Mouse (Mus musculus): ENCODE data around the gene Prss34. TPM values are rescaled to one million over a fixed set of nuclear protein-coding genes. Genes with fewer than 3 reads are reported as not detected.

Gene Prss34
- total RNA-seq (2014; fragmentation: Nextera tagmentation) (not detected in 2 replicates), total RNA-seq (2017) (0.72 TPM in 1 of 2 replicates, not detected in the other)

DNA sequence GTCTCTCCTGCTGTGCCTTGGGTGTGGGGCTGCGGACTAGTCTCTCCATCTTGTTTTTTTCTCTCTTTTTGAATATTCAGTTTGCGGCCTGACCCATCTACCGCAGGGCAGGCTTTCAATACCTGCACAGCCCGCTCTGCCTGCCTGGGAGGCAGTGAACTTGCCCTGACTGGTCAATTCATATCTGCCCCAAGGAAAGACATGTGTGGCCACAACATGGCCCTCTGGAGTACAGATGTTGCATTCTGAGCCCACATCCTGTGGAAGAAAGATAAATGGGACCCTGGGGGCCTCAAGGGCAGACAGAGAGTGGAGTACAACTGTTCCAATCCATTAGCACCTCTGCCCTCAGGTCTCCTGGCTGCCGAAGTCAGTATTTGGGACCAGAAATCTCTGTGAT lies at the start of gene Prss34:
Prss34 (plus strand) TSS at position 301 of the 400 bp plus-strand sequence.
- no peak for ATAC-seq (replicated peaks; ENCODE audit: low FRiP score, low TSS enrichment, poor library complexity, severe bottlenecking)

DNA sequence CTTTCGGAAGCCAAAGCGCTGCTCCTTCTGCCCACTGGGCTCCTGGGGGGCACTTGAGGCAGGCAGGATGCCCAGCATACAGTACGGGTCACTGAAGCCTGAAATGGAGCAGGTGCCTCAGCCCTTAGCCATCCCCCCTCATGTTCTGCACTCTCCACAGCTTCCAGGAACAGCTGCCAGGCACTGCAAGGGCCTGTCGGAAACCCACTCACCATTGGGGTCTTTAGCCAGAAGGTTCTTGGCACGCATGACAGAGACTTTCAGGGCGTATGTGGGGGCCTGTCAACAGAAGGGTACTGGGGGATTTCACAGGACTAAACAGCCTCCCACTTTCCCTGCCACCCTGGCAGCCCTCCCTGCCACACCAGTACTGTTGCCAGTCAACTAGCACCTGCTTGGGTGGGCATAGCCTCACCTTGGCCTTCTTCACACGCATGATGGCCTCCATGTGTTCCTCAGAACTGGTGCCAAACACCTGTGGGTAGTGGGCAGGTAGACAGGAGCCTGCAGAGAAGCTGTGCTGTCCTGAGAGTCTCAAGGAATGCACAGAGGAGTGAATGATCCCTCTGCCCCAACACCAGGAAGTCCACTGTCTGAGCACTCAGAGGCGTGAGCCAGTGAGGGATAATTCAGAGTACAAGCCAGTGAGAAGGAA lies 47.9 kb upstream of the Prss34 start:
- no peak for ATAC-seq (replicated peaks; ENCODE audit: low FRiP score, low TSS enrichment, poor library complexity, severe bottlenecking)

DNA sequence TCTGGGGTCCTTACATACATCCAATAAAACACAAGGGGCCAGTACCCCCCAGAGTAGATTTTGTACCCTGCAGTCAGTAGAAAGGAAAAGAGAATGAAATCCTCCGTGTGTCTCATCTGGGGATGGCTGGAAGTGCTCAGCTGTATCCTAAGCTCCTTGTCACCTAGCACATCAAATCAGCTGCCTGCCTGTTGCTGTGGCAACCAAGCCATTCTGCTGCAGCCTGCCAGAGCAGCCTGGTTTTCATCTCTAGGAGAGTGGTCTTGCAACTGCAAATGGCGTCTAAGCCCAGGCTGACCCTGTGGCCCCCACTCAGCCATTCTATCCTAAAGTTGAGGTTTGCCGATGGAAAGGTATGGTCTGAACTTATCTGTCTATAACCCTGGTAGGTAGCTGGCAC lies 45.6 kb upstream of the Prss34 start:
- no peak for ATAC-seq (replicated peaks; ENCODE audit: low FRiP score, low TSS enrichment, poor library complexity, severe bottlenecking)

DNA sequence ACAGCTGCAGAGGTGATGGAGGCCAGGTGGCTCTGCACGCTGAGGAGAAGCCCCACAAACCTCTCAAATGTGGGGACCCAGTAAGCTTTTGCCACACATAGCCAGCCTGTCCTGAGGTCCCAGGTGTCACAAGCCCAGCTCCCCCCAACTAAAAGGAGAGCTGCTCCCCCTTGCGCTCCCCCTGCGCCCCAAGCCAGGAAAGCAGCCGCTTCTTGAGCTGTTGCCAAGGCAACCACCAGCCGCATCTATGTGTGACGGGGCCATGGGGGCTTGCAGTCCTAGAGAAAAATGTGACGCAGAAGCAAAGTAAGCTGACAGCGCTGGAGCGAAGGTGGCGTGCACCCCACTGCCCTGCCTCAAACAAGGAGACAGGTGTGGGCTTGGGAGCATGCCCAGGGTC lies 44.4 kb upstream of the Prss34 start:
- no peak for ATAC-seq (replicated peaks; ENCODE audit: low FRiP score, low TSS enrichment, poor library complexity, severe bottlenecking)

DNA sequence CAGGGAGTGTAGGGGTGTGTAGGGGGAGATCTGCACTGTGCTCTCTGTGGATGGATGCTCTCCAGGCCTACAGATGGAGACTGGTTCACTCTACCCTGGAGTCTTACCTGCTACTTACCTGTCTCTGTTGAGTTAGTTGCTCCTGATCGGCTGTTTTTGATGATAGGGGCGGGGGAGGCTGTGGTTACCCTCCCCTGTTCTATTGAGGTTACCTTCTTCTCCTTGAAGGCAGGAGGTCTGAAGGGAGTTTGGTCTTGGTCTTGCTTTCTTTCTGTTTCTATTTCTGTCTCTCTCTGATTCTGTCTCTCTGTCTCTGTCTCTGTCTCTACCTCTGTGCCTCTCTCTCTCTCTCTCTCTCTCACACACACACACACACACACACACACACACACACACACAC lies 43.1 kb upstream of the Prss34 start:
- no peak for ATAC-seq (replicated peaks; ENCODE audit: low FRiP score, low TSS enrichment, poor library complexity, severe bottlenecking)

DNA sequence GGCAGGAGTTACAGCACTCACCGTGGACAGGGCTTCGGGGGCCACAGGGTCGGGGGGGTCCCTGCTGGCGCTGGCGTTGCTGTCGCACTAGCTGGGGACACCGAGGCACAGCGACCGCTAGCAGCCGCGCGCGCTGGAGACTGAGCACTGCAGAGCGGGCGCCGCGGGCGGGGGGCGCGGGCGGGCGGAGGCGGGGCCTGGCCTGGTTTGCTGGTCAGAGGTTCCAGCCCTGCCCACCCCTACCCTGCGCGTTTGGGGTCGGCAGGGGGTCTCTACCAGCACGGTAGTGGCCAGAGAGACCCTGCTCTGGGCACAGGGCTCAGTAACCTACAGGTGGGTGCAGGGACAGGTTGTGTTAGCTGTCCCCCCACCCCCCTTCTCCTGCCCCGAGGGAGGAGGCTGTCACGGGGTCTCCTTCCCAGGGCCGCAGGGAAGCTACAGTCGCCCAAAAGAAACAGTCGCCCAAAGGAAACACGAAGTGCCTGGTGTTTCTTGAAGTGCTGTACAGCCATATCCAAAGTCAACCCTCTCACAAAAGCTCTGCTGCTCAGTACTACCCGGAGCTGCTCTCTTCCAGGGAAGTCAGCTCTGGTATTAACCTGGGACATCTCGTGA lies 41.9 kb upstream of the Prss34 start, which contains the start of gene Baiap3:
Baiap3 (minus strand) TSS at position 225 of the 615 bp plus-strand sequence.
- no peak for ATAC-seq (replicated peaks; ENCODE audit: low FRiP score, low TSS enrichment, poor library complexity, severe bottlenecking)

DNA sequence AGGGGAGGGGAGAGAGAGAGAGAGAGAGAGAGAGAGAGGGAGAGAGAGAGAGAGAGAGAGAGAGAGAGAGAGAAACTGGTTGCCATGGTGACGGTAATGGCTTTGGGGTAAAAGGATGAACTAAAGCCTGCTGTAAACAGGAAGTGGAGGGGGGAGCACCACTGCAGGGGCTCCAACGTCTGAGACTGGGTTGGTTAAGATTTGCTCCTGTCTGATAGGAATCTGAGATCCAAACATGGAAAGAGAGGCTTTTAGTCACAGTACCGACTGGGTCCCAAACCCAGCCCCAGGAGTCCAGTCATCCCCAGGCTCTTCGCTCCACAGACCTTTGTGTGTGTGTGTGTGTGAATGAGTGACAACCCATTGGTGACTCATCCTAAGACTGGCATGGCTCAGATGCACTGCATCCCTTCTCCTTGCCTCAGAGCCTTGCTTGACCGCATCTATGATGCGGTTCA lies 40.4 kb upstream of the Prss34 start:
- no peak for ATAC-seq (replicated peaks; ENCODE audit: low FRiP score, low TSS enrichment, poor library complexity, severe bottlenecking)

DNA sequence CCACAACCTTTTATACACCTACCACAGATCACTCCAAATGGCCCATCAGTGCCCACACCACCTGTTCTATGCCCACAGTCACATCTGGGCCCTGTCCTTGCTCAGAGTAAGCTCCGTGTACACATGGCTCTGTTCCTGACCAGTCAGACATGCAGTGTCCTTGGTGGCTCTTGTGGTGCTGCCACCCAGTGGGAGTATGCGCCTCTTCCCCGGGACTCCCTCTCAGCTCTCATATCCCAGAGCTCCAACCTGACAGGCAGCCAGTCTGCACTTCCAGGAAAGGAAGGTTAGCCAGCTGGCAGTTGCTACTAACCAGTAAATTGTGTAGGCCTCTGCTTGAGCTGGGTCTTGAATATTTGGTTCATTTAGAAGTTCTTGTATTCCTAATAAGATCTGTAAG lies 33.7 kb upstream of the Prss34 start:
- no peak for ATAC-seq (replicated peaks; ENCODE audit: low FRiP score, low TSS enrichment, poor library complexity, severe bottlenecking)

DNA sequence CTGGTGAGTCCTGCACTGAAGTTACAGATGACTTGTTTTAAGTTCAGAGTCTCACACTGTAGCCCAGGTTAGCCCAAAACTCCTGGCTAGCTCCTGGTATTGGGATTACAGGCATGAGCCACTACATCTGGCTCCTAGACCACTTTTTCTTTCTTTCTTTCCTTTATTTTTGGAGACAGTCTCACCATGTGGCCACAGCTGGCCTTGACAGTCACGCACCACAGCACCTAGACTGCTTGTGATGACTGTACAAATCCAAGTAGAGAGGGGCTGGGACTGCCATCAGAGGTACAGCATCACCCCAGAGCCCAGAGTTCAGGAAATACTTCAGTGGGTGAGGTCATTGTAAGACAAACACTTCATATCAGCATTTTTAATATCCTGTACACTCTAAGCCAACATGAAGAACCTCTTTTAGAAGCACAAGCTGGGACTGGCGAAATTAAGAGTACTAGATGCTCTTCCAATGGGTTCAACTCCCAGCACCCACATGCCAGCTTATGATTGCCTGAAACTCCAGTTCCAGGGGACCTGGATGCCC lies 27.3 kb upstream of the Prss34 start:
- no peak for ATAC-seq (replicated peaks; ENCODE audit: low FRiP score, low TSS enrichment, poor library complexity, severe bottlenecking)

DNA sequence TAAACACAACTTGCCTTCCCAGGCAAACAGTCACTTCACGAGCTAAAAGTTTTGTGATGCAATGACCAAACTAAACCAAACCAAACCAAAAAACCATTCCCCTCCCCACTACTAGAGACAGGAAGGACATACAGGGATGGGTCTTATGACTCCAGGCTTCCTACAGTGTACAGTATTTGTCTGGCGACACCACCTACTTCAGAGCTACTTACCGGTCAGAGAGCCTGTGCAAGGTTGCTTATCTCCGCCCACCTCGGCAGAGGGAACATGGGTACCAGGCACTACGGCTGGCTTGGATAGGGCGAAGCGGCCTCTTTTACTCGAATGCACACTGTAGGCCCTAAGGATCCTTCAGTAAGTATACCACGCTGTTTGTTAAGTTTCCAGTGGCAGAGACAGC lies 25.9 kb upstream of the Prss34 start:
- 0 out of 2 replicates have a peak, but pooled peaks have one; percentile 27 for ATAC-seq (replicated peaks; ENCODE audit: low FRiP score, low TSS enrichment, poor library complexity, severe bottlenecking)

DNA sequence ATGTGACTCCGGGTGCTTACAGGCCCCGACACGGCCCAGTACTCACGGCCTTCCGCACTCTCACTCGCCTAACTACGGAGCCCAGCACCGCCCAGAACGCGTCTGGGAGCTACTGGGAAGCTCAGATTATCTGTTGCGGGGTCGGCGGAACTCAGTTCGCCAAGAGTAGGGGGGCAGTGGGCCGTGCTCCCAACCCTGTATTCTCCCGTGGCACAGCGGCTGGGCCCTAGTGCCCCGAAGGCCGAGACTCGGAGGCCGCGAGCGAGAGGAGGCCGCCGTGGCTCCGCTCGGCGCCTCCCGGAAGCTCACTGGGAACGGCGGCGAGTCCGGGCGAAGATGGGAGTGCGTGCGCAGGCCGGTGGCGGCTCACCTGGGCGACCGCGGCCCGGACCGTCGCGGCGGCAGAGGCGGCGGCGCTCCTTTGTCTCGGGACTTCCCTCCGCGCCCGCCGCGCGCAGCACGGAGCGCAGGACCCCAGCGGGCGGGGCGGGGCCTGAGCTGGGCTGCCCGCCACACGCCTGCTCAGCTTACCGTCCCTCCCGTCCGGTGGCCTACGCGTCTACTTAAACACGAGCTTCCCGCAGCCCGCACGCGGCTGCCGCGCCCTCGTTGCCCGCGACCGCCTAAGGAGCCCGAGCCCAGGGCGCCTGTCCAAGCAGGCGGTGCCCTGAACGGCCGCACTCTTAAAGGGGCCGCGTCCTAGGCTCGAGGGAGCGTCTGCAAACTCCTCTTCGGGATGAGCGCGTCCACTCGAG lies 25.1 kb upstream of the Prss34 start:
- peak; percentile 56 for ATAC-seq (replicated peaks; ENCODE audit: low FRiP score, low TSS enrichment, poor library complexity, severe bottlenecking)

DNA sequence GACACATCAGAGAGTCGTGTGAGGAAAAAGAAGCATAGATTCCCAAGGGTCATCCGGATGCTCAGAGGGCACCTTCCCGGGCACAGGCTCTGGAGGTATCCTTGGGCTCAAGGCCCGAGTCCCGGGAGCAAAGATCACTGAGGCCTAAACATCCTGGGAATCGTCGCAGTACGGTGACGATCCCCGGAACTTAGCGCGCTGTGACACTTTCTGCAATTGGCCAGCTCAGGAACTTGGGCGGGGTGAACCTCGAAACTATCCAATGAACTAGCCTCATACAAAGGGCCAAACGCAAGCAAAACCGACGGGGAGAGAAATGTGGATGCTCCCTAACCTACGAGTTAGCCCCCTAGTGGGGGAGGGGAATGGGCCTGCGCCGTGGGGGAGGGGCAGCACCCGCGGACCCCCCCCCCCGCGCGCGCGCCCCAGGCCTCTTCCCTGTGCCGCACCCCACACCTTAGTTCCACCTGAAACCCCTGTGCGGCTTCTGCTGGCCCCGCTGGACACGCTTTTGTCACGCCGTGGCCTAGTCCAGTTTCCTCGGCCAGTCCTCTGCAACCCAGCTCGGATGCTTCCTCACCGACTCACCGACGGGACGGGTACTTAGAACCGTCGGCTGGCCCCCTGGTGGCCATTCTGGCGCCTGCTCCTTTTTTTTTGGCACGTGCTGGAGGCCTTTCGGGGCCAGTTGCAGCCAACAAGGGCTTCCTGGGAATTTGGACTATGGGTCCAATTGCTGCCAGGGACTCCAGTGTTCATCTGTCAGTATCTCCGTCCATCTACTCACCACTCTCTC lies 24.3 kb upstream of the Prss34 start:
- ATAC-seq (replicated peaks; ENCODE audit: low FRiP score, low TSS enrichment, poor library complexity, severe bottlenecking), result peak; percentile 66

DNA sequence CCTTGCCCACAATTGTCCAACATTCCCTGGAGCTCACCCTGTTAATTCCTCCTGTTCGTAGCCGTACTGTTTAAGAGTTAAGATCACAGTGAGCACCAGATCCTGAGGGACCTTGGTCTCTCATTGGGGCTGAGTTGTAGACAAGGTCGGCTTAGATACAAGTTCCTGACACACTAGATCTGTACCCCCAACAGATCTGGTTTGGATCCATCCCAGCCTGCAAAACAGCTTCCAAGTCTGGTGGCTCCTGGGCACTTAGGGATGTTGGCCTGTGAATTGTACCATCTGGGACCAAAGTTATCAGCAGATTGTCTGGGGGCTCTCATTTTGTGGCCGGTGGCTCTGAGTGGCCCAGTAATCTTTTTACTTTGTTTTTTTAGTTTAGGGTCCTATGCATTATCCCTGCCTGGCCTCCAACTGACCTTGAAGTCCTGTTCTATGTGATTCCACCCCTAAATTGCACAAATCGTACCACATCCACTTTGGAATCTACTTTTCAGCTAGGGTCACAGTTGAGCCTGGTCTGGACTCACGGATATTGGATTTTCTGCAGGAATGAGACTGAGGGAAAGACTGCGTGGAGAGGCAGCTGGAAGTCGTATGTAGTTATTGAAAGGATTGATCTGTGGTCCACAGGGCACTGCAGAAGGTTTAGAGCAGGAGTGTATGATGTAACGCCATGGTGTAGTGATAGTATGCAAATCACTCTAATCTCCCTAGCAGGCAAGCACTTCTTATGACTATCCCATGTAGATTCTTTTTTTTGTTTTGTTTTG lies 23.4 kb upstream of the Prss34 start, which contains the start of gene Ube2i:
Ube2i (minus strand) TSS at position 52 of the 776 bp plus-strand sequence.
- ATAC-seq (replicated peaks; ENCODE audit: low FRiP score, low TSS enrichment, poor library complexity, severe bottlenecking), result no peak

DNA sequence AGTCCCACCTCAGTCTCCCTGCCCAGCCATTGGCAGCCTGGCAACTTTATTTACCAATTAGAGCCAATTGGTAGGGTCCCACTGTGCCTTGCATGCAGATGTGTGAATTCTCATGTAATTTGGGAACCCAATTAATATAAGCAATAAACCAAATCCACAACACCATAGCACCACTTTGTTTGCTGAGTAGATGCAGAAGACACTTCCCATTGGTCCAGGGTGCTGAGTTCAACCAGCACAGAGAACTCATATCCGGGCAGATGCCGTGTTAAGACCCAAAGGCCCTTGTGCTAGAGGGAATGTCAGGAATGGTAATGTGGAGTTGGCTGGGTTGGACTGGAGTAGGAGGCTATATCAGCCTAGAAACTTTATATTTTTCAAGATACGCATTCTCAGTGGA lies 22.4 kb upstream of the Prss34 start:
- ATAC-seq (replicated peaks; ENCODE audit: low FRiP score, low TSS enrichment, poor library complexity, severe bottlenecking), result no peak

DNA sequence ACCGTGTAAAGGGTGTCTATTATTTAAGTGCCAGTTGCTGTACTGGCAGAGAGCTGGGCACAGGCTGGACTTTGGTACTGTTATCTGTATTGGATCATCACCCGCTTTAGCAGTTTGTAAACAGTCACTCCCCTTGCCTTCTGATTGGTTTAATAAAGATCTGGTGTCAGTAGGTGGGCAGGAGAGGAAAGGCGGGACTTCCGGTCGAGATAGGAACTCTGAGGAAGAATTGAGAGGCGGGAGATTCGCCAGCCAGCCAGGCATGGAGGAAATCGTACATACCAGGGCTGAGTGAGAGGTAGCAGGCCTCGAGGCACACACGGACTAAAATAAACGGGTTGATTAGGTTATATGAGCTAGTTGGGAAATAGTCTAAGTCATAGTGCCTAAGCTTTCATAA lies 16.1 kb upstream of the Prss34 start:
- ATAC-seq (replicated peaks; ENCODE audit: low FRiP score, low TSS enrichment, poor library complexity, severe bottlenecking), result peak; percentile 93

DNA sequence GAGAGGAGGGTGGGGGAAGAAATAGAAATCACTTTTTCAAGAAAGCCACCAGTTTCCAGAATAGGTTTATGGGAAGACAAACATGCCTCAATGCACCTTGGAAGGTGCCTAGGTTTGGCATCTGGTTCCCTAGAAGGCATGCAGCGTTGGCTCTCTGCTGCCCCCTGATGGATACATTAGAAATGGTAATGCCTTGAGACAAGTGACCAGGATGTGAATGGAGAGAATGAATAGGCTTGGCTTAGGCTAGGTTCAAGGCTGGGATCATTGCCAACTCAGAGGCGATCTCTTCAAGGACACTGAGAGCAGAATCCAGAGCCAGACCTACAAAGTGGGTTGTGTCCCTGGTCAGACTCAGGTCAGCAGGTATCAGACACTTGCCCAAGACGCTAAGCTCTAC lies 13.2 kb upstream of the Prss34 start:
- ATAC-seq (replicated peaks; ENCODE audit: low FRiP score, low TSS enrichment, poor library complexity, severe bottlenecking), result peak; percentile 67

DNA sequence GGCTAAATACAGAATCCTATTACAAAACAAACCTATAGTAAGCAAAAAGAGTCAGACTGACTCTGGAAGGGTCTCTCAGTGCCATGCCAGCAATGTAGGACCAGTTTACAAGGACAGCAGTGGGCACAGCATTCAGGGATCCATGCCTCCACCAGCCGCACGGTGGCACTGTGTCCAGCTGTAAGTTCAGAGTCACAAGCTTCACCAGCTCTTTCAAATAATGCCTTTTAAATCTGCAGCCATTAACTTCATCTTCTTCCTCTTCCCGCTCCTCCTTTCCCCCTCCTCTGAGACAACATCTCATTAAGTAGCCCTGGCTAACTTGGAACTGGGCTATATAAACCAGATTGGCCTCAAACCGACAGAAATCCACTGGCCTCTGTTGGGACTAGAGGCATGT lies 9.4 kb upstream of the Prss34 start:
- peak; percentile 77; the same call in 1 of the 2 replicates for ATAC-seq (replicated peaks; ENCODE audit: low FRiP score, low TSS enrichment, poor library complexity, severe bottlenecking)

DNA sequence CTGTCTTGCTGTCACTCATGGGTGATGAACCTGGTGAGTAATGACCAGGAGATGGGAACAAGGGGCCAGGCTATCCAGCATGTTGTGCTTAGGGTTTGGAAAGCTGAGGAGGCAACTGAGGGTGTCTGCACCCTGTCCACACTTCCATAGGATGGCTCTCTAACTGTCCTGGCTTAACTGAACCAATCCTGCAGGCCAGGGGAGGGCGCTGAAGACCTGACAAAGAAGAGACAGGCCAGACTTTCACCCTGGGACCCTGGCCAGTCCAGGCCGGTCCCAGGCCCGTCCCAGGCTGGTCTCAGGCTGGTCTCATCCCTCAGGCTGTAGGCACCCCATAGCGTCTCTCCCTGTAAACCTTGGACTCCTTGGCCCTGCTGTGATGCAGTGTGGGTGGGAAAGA lies 7.8 kb upstream of the Prss34 start:
- ATAC-seq (replicated peaks; ENCODE audit: low FRiP score, low TSS enrichment, poor library complexity, severe bottlenecking), result no peak

DNA sequence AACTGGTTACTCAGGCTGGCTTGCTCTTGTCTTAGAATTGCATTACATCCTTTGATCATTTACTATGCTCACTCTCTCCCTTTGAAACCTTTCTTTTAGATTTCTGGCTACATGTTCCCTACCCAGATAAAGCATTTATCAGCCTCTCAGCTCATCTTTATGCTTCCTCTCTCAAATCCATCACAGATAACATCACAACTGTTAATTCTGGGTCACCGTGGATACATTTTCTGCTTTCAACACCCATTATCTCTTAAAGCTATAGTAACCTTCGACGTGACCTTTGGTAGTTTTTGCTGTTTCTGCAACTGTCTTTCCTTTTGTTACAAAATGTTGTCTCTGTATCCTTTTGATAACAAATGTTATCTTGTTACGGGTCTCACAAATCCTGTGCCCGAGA lies 4.7 kb upstream of the Prss34 start:
- no peak for ATAC-seq (replicated peaks; ENCODE audit: low FRiP score, low TSS enrichment, poor library complexity, severe bottlenecking)
